Mouse (Mus musculus): Measurements from ENCODE around the gene Gm3149.
"Not testable (repeated sequence)": the region's sequence is repeated elsewhere in the genome, so short reads cannot be mapped to it uniquely, and the experiment has no call there.

- TF ChIP-seq POLR2A (IDR thresholded peaks at IDR 0.05; ENCODE audit: insufficient read depth, low read depth, low read length); CTCF (IDR thresholded peaks at IDR 0.05): not testable (repeated sequence)
Observed at GRCm38 (mm10) chr14:4368991-4369390, 51.9 kb downstream of the Gm3149 start.
